Mouse (Mus musculus): ENCODE data around the gene Sh3pxd2a.

Gene Sh3pxd2a

DNA sequence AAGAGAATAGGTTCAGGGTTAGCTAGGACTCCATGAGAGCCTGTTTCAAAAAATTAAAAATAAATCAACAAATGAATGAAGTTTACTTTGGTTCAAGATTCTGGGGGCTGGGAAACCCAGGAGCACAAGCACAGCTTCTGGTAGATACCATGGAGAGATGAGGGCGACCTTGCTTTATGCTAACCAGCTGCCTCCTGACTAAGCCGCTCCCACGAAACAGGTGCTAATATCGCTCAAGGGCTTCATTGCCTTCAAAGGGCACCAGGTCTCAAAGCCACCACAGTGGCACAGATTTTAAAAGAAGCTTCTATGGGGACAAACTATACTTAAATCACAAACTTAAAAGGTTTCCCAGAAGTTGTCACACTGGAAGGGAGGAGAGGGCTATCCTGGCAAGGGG lies 27.2 kb downstream of the Sh3pxd2a start:
- ChIA-PET CTCF (interaction anchor here in 3 of 4 experiments (1.0 to 2.9 kb wide), 7 partner anchors 13 to 99 kb away, joined by 3 to 10 read pairs (median 5); no protein-coding TSS in a partner anchor), POLR2A (interaction anchor here in 3 of 4 experiments (0.6 to 5.1 kb wide), 13 partner anchors 9 to 294 kb away, joined by 3 to 39 read pairs (median 4); partner anchors contain the start of gene Sfr1 (in 1 of the 3))

DNA sequence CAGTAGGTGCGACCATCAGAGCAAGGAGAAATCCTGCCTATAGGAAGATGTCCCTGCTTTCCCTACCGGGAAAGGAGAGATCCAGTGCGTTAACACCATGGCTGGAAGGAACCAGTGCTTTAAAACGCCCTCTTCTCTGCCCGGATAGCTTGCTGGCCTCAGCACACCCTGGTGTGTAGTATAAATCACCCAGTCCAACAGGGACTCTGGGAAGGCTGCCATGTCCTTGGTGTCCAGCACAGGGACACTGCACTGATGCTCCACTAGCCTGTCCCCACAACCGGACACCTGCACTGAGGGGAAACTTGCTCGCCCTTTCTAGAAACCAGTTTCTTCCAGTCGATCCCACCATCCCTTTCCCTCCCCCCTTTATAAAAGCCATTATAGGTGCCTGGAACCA lies 28.0 kb downstream of the Sh3pxd2a start:
- ChIA-PET CTCF (interaction anchor here in 2 of 4 experiments (1.1 to 2.9 kb wide), 7 partner anchors 14 to 80 kb away, joined by 3 to 10 read pairs (median 5); no protein-coding TSS in a partner anchor), POLR2A (interaction anchor here (0.5 to 5.1 kb wide), 15 partner anchors 8 to 105 kb away, joined by 3 to 39 read pairs (median 3); no protein-coding TSS in a partner anchor)

DNA sequence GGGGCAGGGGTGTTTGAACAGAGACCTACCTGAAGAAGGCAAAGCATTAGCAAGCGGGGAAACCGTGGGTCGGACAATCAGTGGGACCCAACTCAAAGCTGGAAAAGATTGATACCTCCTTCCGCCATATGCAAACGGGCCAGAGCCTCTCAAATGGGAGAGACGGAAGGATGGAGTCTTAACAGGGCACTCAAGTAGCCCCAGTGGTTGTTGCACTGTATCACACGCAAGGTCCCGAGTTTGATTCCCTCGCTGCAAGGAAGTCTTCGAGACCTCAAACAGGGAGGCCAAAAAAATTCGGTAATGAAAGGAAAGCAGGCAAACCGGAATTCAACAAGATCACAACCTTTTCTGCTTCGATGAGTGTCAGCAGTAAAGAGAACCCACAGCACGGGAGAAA lies 29.5 kb downstream of the Sh3pxd2a start:
- CTCF ChIA-PET = no interaction called here
- POLR2A ChIA-PET = interaction anchor here in 1 of 4 experiments (1.0 to 1.6 kb wide), 2 partner anchors 18 to 19 kb away, joined by 3 to 4 read pairs; no protein-coding TSS in a partner anchor

DNA sequence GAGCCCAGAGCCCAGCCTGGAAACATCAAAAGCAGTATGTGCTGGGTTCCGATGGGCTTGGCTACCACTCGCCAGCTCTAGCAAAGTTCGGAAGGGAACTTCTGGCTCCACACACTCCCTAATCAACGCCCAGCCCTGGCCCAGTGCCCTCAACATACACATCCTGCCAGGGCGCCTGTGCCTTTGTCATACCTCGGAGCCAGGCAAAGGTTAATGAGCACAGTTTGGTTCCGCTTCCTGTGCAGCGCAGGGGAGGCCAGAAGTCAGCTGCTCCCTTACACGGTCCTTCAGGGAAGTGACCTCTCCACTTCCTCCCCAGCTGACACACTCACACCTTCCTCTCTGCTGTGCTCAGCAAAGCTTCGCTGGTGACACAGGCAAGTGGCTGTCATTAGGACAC lies 31.9 kb downstream of the Sh3pxd2a start:
- POLR2A ChIA-PET = interaction anchor here in 3 of 4 experiments (0.5 to 2.8 kb wide), 14 partner anchors 12 to 190 kb away, joined by 3 to 16 read pairs (median 4); no protein-coding TSS in a partner anchor
- CTCF ChIA-PET = interaction anchor here (0.6 to 1.1 kb wide), 8 partner anchors 22 to 757 kb away, joined by 3 to 8 read pairs (median 4); no protein-coding TSS in a partner anchor

DNA sequence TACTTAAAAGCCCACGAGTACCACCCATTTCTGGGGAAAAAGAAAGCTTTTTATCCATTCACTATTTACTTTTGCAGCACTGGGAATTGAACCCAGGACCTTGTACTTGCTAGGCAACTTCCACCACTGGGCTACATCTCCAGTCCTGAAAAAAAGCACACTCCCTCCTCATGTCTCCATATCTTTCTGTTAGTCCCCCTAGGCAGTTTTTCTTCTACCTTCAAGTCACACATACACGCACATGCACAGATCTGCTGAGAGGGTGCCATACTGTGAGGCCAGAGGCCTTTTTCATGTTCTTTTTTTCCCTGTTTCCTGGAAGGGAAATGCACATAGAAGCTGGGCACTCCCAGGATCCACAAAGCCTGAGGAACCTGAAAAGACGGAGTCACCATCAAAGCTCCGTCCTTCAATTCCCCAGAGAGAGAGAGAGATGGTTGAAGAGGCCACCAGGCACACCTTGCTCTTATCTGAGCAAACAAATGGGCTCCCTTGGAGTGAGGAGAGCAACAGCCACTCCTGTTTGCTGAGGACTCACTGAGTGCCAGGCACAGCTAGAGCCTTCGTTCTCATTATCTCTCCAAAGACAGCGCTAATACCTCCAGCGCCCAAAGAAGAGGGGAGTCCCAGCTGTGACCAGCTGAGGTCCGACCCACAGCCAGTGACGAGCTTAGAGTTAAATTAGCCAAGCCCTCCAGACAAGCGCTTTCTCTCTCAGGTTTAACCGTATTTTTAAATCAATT lies 32.8 kb downstream of the Sh3pxd2a start:
- CTCF ChIA-PET = interaction anchor here (0.5 to 1.1 kb wide), 8 partner anchors 23 to 281 kb away, joined by 3 to 8 read pairs (median 4); no protein-coding TSS in a partner anchor
- POLR2A ChIA-PET = interaction anchor here in 3 of 4 experiments (0.5 to 2.8 kb wide), 19 partner anchors 8 to 191 kb away, joined by 3 to 16 read pairs (median 4); no protein-coding TSS in a partner anchor

DNA sequence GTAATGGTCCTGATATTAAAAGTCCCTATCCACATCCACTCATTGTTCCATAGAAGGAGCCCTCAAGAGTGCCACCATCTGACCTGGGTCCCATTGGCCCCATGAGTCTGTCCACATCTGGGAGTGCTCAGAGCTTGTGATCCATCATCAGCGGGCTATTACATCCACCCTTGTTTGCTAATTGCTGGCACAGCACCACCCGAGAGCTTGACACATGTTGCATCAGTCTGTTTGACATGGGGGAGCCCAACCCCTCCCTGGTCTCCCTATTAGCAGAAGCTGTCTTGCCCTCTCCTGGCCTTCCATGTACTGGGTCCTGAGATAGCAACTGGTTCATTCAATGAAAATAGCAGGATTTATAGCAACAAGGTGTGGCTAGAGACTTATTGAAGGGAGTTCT lies 34.0 kb downstream of the Sh3pxd2a start:
- ChIA-PET CTCF (interaction anchor here in 3 of 4 experiments (0.6 to 1.4 kb wide), 3 partner anchors 20 to 74 kb away, joined by 3 to 4 read pairs (median 3); no protein-coding TSS in a partner anchor), POLR2A (interaction anchor here in 3 of 4 experiments (0.5 to 2.8 kb wide), 12 partner anchors 9 to 1276 kb away, joined by 3 to 16 read pairs (median 5); no protein-coding TSS in a partner anchor)

DNA sequence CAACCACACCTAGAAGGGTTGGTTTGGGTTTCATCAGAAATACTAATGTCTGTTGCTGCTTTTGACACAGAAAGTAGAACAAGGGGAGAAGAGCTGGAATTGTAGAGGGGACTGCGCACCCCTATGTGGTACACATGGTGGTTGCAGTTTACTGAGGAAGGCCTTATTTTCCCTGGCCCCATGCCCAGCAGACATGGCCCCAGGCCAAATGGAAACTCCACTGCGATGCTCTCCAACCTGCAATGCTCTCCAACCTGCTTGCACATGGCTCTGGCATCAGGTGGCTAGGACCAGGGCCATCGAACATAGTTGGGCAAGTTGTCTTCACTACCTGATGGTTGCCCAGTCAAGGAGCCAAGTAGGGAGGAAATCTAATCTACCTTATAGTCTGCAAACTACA lies 35.0 kb downstream of the Sh3pxd2a start:
- POLR2A ChIA-PET = interaction anchor here in 3 of 4 experiments (0.9 to 3.1 kb wide), 9 partner anchors 9 to 81 kb away, joined by 3 to 11 read pairs (median 4); no protein-coding TSS in a partner anchor
- CTCF ChIA-PET = interaction anchor here in 1 of 4 experiments (1.3 to 1.4 kb wide), 2 partner anchors 26 to 46 kb away, joined by 3 to 4 read pairs; no protein-coding TSS in a partner anchor

DNA sequence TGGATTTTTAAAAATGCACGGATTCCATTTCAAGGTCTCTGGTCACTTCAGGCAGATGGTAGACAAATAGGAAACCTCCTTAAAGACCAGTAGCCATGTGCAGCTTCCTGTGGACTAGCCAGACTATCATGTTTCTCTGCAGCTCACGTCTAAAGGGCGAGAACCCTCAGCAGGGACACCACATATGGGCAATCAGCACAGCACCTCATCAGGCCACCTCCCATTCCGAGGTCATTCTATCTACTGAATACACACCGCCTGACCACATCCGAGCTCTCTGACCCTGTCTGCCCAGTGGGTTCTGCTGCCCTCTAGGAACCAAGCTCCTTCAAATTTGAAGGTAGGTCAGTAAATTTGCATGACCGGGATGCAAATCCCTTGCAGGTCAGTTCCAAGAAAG lies 35.4 kb downstream of the Sh3pxd2a start:
- CTCF ChIA-PET = interaction anchor here in 2 of 4 experiments (1.3 to 1.4 kb wide), 2 partner anchors 26 to 54 kb away, joined by 4 to 5 read pairs; no protein-coding TSS in a partner anchor
- POLR2A ChIA-PET = interaction anchor here in 3 of 4 experiments (0.8 to 3.1 kb wide), 15 partner anchors 8 to 84 kb away, joined by 3 to 11 read pairs (median 4); no protein-coding TSS in a partner anchor

DNA sequence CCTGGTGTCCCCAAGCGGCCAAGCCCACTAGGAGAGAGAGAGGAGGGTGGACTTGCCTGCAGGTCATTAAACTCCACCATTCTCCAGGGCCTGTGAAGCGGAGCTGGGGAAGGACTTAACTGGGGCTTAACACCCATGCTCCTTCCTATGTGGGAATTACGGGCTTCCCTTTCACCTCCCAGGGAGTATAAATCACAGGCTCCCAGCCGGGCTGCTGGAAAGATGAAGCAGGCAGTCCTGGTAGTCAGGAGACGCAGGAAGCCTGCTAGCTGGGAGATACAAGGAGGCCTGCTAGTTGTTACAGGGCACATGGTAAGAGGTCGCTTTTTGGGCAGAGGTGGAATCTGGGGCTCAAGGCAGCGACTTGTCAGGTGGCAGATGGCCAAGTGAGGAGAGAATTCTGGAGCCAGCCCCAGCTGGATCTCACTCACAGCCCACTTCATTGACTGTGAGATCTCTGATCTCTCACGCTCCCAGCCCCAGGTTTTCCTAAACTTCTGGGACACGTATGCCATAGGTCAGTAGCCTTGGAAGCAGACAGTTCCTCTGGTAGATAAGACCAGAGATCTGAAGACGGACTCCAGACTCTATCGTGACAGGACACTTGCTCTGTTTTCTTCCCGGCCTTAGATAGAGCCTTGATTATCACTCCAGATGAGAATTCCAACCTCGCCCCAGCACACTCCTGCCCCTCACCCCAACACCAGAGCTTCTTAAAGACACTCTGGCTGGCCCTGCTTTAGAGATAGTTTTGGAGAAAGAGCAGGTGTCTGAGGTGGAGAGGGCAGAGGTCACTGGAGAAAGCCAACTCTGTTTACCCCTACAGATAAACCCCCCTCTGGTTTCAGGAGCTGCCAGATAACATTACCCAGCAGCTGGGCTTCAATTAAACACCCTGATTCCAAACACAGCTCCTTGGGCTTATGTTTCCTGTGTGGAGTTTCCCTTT lies 36.1 kb downstream of the Sh3pxd2a start:
- ChIA-PET CTCF (interaction anchor here (0.5 to 1.4 kb wide), 6 partner anchors 25 to 241 kb away, joined by 3 to 7 read pairs (median 4); no protein-coding TSS in a partner anchor), POLR2A (interaction anchor here in 3 of 4 experiments (0.8 to 3.1 kb wide), 19 partner anchors 9 to 84 kb away, joined by 3 to 11 read pairs (median 4); no protein-coding TSS in a partner anchor)

DNA sequence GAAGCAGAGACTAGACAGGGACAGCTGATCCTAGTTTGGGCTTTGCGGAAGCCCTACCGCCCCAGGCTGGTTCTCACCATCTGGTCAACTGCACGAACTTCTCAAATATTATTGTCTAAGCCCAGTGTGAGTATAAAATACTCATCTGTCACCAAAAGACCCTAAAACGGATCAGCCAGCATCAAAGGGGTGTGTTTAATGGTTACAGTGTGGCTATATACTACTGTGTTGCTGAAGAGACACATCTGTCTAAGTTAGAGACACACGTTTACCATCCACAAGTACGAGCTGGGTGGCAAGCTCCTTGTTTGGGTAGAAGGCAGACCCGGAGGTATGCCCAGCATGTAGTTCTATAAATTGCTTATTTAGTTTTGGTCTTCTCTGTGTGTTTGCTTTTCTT lies 40.6 kb downstream of the Sh3pxd2a start:
- ChIA-PET CTCF (no interaction called here), POLR2A (interaction anchor here in 2 of 4 experiments (0.6 to 0.7 kb wide), 2 partner anchors 26 to 167 kb away, joined by 3 to 4 read pairs; no protein-coding TSS in a partner anchor)

DNA sequence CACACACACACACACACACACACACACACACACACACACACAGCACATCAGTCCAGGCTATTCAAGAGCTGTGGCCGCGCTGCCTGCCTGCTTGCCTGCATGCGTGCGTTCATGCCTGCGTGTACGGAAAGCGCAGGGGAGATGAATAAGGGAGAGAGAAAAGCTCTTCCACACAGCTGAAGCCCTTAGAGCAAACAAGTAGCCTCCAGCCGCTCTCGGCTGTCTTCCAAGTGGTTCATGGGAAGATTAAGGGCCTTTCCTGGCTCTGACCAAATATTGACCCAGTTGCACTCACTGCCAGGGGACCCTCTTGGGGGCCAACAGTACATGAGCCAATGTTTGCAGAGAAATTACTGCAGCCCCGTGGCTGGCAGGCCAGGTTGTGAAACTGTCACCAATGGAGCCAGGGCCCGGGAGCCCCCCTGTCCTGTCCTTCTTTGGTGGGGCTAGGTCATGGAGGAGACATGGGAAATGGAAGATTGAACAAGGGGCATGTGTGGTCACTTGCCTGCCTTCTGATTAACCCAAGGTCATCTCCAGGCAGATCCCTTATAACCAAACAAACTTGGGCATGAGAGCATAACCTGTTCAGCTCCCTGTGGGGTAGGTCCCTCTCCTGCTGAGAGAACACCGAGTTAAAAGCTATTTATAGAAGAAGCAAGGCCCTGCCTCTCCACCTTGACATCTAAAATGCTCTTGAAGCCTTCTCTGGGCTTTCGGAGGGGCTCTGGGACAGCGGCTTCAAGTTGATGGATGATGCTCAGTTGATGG lies 42.9 kb downstream of the Sh3pxd2a start:
- ChIA-PET CTCF (interaction anchor here in 2 of 4 experiments (0.6 to 1.3 kb wide), 4 partner anchors 47 to 190 kb away, joined by 3 to 4 read pairs (median 3); no protein-coding TSS in a partner anchor), POLR2A (interaction anchor here in 3 of 4 experiments (0.6 to 1.5 kb wide), 8 partner anchors 9 to 52 kb away, joined by 3 to 5 read pairs (median 3); no protein-coding TSS in a partner anchor)

DNA sequence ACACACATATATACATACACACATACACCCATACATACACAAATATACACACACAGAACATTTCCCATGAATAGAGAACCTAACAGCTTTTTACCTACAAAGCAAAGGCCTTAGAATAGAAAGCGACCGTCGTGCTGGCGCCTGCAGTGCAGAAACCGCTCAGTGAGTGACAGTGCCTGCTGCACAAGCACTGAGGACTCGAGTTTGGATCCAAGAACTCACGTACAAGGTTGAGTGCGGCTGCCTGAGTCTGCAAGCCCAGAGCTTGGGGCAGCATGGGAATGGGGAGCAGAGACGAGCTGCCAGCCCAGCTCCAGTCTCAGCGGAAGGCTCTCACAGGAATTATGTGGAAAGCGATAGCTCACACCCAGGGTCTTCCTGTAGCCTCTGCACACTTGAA lies 43.7 kb downstream of the Sh3pxd2a start:
- CTCF ChIA-PET = interaction anchor here in 2 of 4 experiments (1.1 to 1.3 kb wide), 3 partner anchors 46 to 64 kb away, joined by 3 read pairs; no protein-coding TSS in a partner anchor
- POLR2A ChIA-PET = interaction anchor here in 3 of 4 experiments (0.6 to 1.5 kb wide), 6 partner anchors 8 to 30 kb away, joined by 3 to 5 read pairs (median 3); no protein-coding TSS in a partner anchor

DNA sequence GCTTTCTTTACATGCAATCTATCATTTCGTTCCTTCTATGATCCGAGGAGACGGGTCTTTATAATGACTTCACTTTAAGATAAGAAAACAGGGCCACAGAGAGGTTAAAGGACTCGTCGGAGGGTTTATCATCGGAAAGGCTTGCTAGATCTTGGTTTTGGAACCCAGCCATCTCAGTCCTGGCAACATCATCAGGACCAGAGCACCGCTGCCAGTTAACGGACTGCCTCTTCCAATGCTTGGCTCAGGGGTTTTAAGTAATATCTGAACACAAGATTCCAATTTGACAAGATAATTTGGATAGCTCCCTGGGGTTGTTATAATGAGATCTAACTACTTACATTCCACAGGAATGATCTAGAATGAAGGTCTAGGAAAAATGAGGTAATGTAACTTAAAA lies 45.0 kb downstream of the Sh3pxd2a start:
- ChIA-PET CTCF (interaction anchor here in 1 of 4 experiments (1.5 kb wide), 1 partner anchor 17 kb away, joined by 3 read pairs; no protein-coding TSS in a partner anchor), POLR2A (interaction anchor here in 3 of 4 experiments (0.7 to 1.6 kb wide), 5 partner anchors 10 to 111 kb away, joined by 3 to 5 read pairs (median 4); no protein-coding TSS in a partner anchor)

DNA sequence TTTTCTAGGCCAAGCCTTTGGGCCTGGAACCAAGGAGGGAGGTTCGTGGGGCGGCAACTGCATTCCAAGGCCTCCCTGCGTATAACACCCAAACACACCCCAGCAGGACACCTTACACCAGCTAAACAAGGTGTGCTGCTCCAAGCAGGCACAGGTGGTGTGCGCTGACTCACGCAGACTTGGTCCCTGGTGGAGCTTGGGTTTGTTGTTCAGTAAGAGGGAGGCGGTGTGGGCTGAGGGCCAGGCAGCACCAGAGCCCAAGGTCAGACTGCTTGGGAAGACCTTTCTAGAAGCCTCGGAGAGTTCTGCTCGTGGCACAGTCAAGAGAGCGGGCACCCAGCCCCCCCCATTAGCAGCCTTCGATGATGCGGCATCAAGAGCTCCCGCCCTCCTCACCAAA lies 48.0 kb downstream of the Sh3pxd2a start:
- ChIA-PET POLR2A (interaction anchor here in 3 of 4 experiments (0.6 to 3.8 kb wide), 17 partner anchors 8 to 76 kb away, joined by 3 to 20 read pairs (median 5); no protein-coding TSS in a partner anchor), CTCF (interaction anchor here (0.6 to 1.5 kb wide), 6 partner anchors 13 to 311 kb away, joined by 3 to 8 read pairs (median 3); no protein-coding TSS in a partner anchor)

DNA sequence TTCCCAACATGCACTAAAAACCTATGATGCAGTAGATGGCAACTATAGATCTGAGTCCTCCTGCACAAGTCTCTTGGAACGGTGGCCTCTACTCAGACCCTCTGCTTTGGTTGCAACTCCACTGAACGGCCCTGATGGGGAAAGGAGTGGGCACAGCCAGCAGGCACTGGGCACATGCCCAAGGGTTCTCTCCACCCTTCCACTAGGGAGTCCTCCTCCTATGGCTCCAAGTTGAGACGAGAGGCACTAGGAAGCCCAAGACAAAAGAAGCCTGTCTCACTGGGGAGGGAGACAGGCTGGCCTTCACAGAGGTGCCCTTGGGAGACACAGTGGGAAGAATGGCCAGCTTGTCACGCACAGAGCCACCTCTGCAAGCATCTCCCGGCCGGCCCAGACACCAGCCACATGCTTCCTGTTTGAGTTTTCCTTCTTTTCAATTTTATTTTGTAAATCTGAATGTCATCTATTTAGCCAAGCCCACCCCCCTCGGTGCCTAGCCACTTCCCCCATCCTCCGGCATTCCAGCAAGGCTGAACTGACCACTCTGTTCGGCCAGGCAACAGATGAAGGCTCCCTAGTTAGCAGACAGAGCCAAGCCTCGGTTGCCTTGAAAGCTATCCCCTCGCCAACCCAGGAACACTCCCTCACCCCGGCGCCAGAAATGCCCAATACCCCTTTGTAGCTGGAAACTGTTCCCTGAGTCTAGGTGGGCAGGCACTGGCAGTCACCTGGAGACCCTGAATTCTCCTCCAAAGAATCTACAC lies 49.9 kb downstream of the Sh3pxd2a start:
- ChIA-PET POLR2A (interaction anchor here (0.6 to 3.8 kb wide), 11 partner anchors 11 to 317 kb away, joined by 3 to 20 read pairs (median 3); partner anchors contain the start of gene Sfr1 (in 1 of the 4)), CTCF (interaction anchor here in 2 of 4 experiments (0.6 to 1.4 kb wide), 4 partner anchors 11 to 1784 kb away, joined by 3 read pairs; no protein-coding TSS in a partner anchor)
